Mouse (Mus musculus) intestine, embryonic 16.5 days (tissue): ENCODE results near the gene Dstyk. TPM values are rescaled to one million over a fixed set of nuclear protein-coding genes. Genes with fewer than 3 reads are reported as not detected.

Experiments used
- ATAC-seq: fragments of 200-750 bp; cut with Nextera tagmentation; 2 replicates; pipeline ENCODE4 v1.8.0; 2017; ENCODE audit warnings: moderate TSS enrichment, moderate library complexity
- H3K27ac ChIP-seq: fragments of 300-500 bp; sonication (generic); 2 replicates; pipeline ENCODE4 v1.5.1; 2014; ENCODE audit warnings: mild to moderate bottlenecking, low read length
- H3K27me3 ChIP-seq: fragments of 300-500 bp; sonication (generic); replicated peaks from 2 replicates; pipeline ENCODE4 v1.6.1; 2014; ENCODE audit warnings: low read length, control low read depth, mixed read lengths; ENCODE audit not compliant: control insufficient read depth, insufficient read depth
- H3K36me3 ChIP-seq: fragments of 300-500 bp; sonication (generic); 2 replicates; pipeline ENCODE4 v1.6.1; 2014; ENCODE audit warnings: low read length, control low read depth; ENCODE audit not compliant: control insufficient read depth, insufficient read depth
- H3K4me1 ChIP-seq: fragments of 300-500 bp; sonication (generic); 2 replicates; pipeline ENCODE4 v1.6.1; 2014; ENCODE audit warnings: low read length, control low read depth, mixed read lengths; ENCODE audit not compliant: control insufficient read depth, insufficient read depth
- H3K4me2 ChIP-seq: fragments of 300-500 bp; sonication (generic); 2 replicates; pipeline ENCODE4 v1.6.1; 2014; ENCODE audit warnings: low read depth, low read length, control low read depth
- H3K4me3 ChIP-seq: fragments of 300-500 bp; sonication (generic); 2 replicates; pipeline ENCODE4 v1.5.1; 2014; ENCODE audit warnings: mild to moderate bottlenecking, low read length
- H3K9ac ChIP-seq: fragments of 300-500 bp; sonication (generic); 2 replicates; pipeline ENCODE4 v1.6.1; 2014; ENCODE audit warnings: low read depth, low read length
- H3K9me3 ChIP-seq: fragments of 300-500 bp; sonication (generic); 2 replicates; pipeline ENCODE4 v1.6.1; 2016; ENCODE audit warnings: low read length, control low read depth; ENCODE audit not compliant: control insufficient read depth
- WGBS: fragments of 180-500 bp; shearing (Covaris S2); extraction: QIAGEN DNeasy Blood & Tissue Kit; methylation state at CpG from one replicate; pipeline ENCODE4 v1.1.7; 2014; 5-methylcytosine and 5-hydroxymethylcytosine counted together
- polyA plus RNA-seq: library from polyadenylated mRNA; unstranded; fragments of >200 nt; fragmentation: Nextera tagmentation; extraction: Ambion mirVana; gene quantifications from 2 replicates; pipeline ENCODE4 v1.2.1, GENCODE M21; 2015

The Dstyk gene
- polyA plus RNA-seq, 1 experiment from 2014 or later: 6.3 TPM

DNA sequence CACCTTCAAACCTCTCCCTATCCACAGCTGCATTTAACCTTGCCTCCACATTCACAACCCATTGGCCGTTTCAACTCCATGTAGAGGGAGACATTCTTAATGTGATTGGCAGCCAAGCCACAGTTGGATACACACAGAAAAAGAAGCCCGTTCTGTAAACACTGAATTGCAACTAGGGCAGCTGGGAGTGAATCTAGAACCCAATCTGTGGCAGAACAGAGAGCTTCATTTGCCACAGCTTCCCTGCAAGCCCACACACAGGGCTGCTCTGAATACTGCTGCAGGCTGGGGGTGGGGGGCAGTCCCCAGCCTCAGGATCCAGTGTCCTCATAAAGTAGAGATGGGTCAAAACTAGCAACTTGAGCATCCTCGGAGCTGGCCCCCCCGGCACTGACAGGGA lies 31.1 kb upstream of the Dstyk start:
- no peak overlapping the region for H3K27ac ChIP-seq
- no peak overlapping the region for H3K9ac ChIP-seq
- no peak for ATAC-seq
- H3K4me1 ChIP-seq: peaks cover 36% of the 10 kb centered on the region
- 0 out of 2 replicates have a peak, but pooled peaks cover 2% of the 10 kb centered on the region for H3K27me3 ChIP-seq
- H3K9me3 ChIP-seq: no peaks in the 10 kb centered on the region
- H3K4me3 ChIP-seq: no peak overlapping the region
- H3K36me3 ChIP-seq: no peaks in the 10 kb centered on the region
- 82% methylated on average over 4 of the region's 4 CpGs for WGBS
- H3K4me2 ChIP-seq: no peak overlapping the region

DNA sequence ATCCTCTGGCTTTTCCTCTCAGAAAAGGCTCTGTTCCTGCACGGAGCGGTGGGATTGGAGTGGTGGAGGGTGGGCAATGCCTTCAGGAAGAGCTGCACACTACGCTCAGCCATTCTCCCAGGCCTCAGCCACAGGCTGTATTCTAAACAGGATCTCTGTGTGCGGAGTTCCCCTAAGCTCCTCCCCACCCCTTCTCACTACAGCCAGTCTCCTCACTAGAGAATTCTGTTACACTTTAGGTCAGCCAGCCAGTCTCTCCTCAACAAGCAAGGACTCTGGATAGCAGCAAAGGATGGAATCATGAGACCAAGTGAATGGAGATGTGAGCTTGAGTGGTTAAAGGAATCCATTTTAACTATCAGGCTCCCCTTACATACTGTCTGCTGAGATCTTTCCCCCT lies 29.4 kb upstream of the Dstyk start:
- Histone ChIP-seq H3K4me3 (0 out of 2 replicates have a peak overlapping the region, but pooled peaks have one; percentile 20), H3K27me3 (0 out of 2 replicates have a peak, but pooled peaks cover 2% of the 10 kb centered on the region), H3K27ac (peak overlapping the region; percentile 52), H3K4me2 (peak overlapping the region; percentile 21; the same call in 1 of the 2 replicates), H3K9me3 (no peaks in the 10 kb centered on the region), H3K9ac (peak overlapping the region; percentile 44), H3K36me3 (no peaks in the 10 kb centered on the region), H3K4me1 (peaks cover 39% of the 10 kb centered on the region)
- WGBS: 28% methylated on average over 4 of the region's 4 CpGs
- ATAC-seq: peak; percentile 24; the same call in 1 of the 2 replicates

DNA sequence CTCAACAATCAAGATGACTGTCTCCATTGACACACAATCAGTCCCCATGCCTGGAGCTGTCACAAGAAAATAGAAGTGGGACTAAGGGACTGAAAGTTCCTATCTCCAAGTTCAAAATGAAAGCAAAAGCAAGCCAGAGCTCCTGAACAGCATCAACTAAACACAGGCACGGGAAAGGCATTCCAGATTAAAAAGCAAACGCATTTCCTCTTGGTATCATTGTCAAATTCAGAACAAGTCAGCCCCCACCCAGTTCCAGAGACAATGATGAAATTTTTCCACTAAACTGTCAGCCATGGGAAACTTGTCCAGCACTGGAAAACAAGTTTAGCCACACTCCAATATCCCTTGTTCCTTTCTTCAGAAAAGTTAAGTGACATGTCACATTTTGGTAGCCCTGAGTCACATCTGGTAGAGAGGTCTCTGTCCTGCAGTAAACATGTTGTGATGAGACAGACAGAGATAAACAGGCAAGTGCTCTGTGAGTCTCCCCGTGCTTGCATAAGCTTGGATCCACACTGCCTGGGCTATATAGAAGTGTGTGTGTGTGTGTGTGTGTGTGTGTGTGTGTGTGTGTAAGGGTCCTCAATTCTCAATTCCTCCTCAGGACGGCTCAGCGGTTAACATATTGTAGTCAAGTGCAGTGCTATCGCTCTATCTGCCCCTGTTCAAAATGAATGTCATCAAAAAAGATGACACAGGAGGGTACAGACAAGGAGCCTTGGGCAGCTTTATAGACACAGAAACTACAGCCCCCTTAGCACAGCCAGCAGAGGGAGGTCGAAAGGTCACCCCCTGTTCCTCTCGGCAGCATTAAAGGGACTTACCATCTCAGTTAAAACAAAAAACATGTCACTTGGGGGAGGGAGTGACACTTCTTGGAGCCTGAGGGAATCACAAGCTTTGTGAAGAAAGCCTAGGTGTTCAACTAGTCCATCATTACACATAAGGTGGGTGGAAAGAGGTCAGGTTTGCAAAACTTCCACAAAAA lies 28.2 kb upstream of the Dstyk start:
- ATAC-seq: no peak
- Histone ChIP-seq H3K4me1 (peaks cover 39% of the 10 kb centered on the region), H3K27ac (no peak overlapping the region), H3K9me3 (no peaks in the 10 kb centered on the region), H3K9ac (no peak overlapping the region), H3K4me3 (peak overlapping the region; percentile 74), H3K4me2 (peak overlapping the region; percentile 18; the same call in 1 of the 2 replicates), H3K36me3 (no peaks in the 10 kb centered on the region), H3K27me3 (0 out of 2 replicates have a peak, but pooled peaks cover 2% of the 10 kb centered on the region)
- 54% methylated on average over 8 of the region's 8 CpGs for WGBS

GRCm38 (mm10) chr1:132389886-132390585 lies 27.3 kb upstream of the Dstyk start:
- H3K4me2 ChIP-seq: peak overlapping the region; percentile 88
- 28% methylated on average over 15 of the region's 15 CpGs for WGBS
- H3K36me3 ChIP-seq: no peaks in the 10 kb centered on the region
- H3K9ac ChIP-seq: peak overlapping the region; percentile 85
- peak; percentile 58; the same call in 1 of the 2 replicates for ATAC-seq
- peak overlapping the region; percentile 74 for H3K4me3 ChIP-seq
- H3K4me1 ChIP-seq: peaks cover 34% of the 10 kb centered on the region
- H3K27me3 ChIP-seq: 0 out of 2 replicates have a peak, but pooled peaks cover 2% of the 10 kb centered on the region
- H3K9me3 ChIP-seq: no peaks in the 10 kb centered on the region
- no peak overlapping the region for H3K27ac ChIP-seq

GRCm38 (mm10) chr1:132390691-132391579 lies 26.4 kb upstream of the Dstyk start, which contains the start of gene Tmcc2:
Gene Tmcc2 (minus strand): TSS chr1:132391281.
- Histone ChIP-seq H3K4me2 (peak within 1 kb of the TSS; percentile 88), H3K36me3 (no peaks in the 10 kb centered on the region), H3K27ac (peak within 1 kb of the TSS; percentile 72), H3K4me1 (peaks cover 27% of the 10 kb centered on the region), H3K4me3 (peak within 1 kb of the TSS; percentile 74), H3K9me3 (no peaks in the 10 kb centered on the region), H3K9ac (peak within 1 kb of the TSS; percentile 85), H3K27me3 (0 out of 2 replicates have a peak, but pooled peaks cover 2% of the 10 kb centered on the region)
- ATAC-seq: peak; percentile 12; the same call in 1 of the 2 replicates
- under 1% methylated on average over 47 of the region's 50 CpGs for WGBS

- Histone ChIP-seq H3K4me2 (peak overlapping the region; percentile 88), H3K27ac (peak overlapping the region; percentile 72), H3K9ac (peak overlapping the region; percentile 85), H3K4me1 (peaks cover 24% of the 10 kb centered on the region), H3K27me3 (0 out of 2 replicates have a peak, but pooled peaks cover 2% of the 10 kb centered on the region), H3K36me3 (no peaks in the 10 kb centered on the region), H3K9me3 (no peaks in the 10 kb centered on the region), H3K4me3 (peak overlapping the region; percentile 74)
- WGBS: 1% methylated on average over 40 of the region's 54 CpGs
- peak; percentile 91 for ATAC-seq
These were observed 25.8 kb upstream of the Dstyk start for GRCm38 (mm10) chr1:132391580-132392022.

DNA sequence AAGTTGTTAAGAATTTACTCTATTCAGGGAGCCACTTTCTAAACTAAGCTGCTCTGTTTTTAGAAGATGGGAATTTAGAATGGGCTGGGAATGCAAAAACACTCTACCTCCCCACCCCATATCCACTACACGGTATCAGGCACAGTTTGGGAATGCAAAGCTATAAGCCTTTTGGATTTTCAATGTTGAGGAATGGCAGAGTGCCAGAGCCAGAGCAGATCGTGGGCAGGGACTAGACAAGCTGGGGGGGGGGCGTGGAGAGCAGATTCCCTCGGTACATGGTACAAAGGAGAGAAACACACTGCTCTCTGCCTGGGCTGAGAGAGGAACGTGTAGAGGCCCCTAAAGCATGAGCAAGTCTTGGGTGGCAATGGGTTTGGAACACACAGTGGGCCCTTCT lies 24.5 kb upstream of the Dstyk start:
- Histone ChIP-seq H3K27ac (no peak overlapping the region), H3K9me3 (no peaks in the 10 kb centered on the region), H3K4me1 (peaks cover 24% of the 10 kb centered on the region), H3K36me3 (no peaks in the 10 kb centered on the region), H3K9ac (no peak overlapping the region), H3K4me2 (no peak overlapping the region), H3K27me3 (0 out of 2 replicates have a peak, but pooled peaks cover 2% of the 10 kb centered on the region), H3K4me3 (no peak overlapping the region)
- WGBS: 65% methylated on average over 5 of the region's 5 CpGs
- ATAC-seq: no peak

DNA sequence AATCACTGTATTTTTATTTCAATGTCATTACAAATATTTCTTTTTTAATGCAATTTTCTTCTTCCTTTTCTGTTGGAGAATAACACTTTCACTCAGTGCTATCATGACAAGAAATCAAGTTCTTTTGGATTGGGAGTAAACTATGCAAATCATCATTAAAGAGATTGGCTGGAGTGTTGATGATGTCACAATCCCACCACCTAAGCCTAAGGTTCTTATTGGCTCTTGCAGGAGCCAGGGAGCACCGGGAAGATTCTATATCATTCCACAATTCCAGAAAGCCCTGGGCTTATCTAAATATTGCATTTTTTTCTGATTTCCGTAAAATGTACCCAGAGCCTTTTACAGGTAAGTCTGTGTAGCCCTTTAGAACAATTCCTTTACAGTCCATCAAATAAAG lies 20.6 kb upstream of the Dstyk start:
- Histone ChIP-seq H3K4me3 (no peak overlapping the region), H3K36me3 (no peaks in the 10 kb centered on the region), H3K4me2 (no peak overlapping the region), H3K9ac (no peak overlapping the region), H3K27ac (no peak overlapping the region), H3K9me3 (no peaks in the 10 kb centered on the region), H3K27me3 (no peaks in the 10 kb centered on the region), H3K4me1 (peaks cover 3% of the 10 kb centered on the region)
- 47% methylated on average over 2 of the region's 2 CpGs for whole genome bisulfite sequencing
- no peak for ATAC-seq
